Mouse (Mus musculus): ENCODE data around the gene Sash1. TPM values are rescaled to one million over a fixed set of nuclear protein-coding genes. Genes with fewer than 3 reads are reported as not detected.

Gene Sash1
- total and polyA plus RNA-seq, 3 experiments, result 0.09 to 0.59 (median 0.24) TPM

GRCm38 (mm10) chr10:8917798-8918197, 31.9 kb upstream of the Sash1 start:
- no peak for DNase-seq (ENCODE audit: extremely low read depth)
- TF ChIP-seq POLR2AphosphoS2 (IDR thresholded peaks at IDR 0.05; ENCODE audit: low read depth, low read length) (no peak), RAD21 (IDR thresholded peaks at IDR 0.05; ENCODE audit: low read depth, low read length) (no peak), SMC3 (IDR thresholded peaks at IDR 0.05; ENCODE audit: low read depth, low read length) (no peak), CHD1 (IDR thresholded peaks at IDR 0.05; ENCODE audit: low read depth, low read length) (no peak), PAX5 (IDR thresholded peaks at IDR 0.05; ENCODE audit: low read length) (no peak), MEF2A (IDR thresholded peaks at IDR 0.05; ENCODE audit: borderline replicate concordance, low read depth, low read length) (no peak), EP300 (IDR thresholded peaks at IDR 0.05; ENCODE audit: low read length) (no peak), KAT2A (IDR thresholded peaks at IDR 0.05; ENCODE audit: insufficient replicate concordance, low read length) (no peak), MAX (IDR thresholded peaks at IDR 0.05; ENCODE audit: low read length) (no peak), RCOR1 (conservative IDR thresholded peaks at IDR 0.05; ENCODE audit: low read depth, low read length) (no peak), ZNF384 (IDR thresholded peaks at IDR 0.05; ENCODE audit: low read depth, low read length) (no peak), TCF12 (IDR thresholded peaks at IDR 0.05; ENCODE audit: low read depth, low read length) (no peak), HCFC1 (IDR thresholded peaks at IDR 0.05; ENCODE audit: low read depth, low read length) (no peak), UBTF (IDR thresholded peaks at IDR 0.05; ENCODE audit: low read depth, low read length) (no peak), MYC (IDR thresholded peaks at IDR 0.05; ENCODE audit: low read depth, low read length) (no peak), ZC3H11A (IDR thresholded peaks at IDR 0.05; ENCODE audit: low read depth, low read length) (no peak)
- Histone ChIP-seq H3K9me3 (replicated peaks; ENCODE audit: low read length) (no peaks in the 10 kb centered on the region), H3K36me3 (replicated peaks in 1 of 2; ENCODE audit: control insufficient read depth in 1 of 2, insufficient read depth in 1 of 2, low read length in 1 of 2) (no peaks in the 10 kb centered on the region), H3K27me3 (replicated peaks) (no peaks in the 10 kb centered on the region), H3K4me1 (ENCODE audit: control insufficient read depth in 1 of 2, insufficient read depth in 2 of 2) (peaks cover 8 to 43% of the 10 kb centered on the region in 2 experiments), H3K79me2 (replicated peaks; ENCODE audit: control insufficient read depth, extremely low read depth, insufficient read depth, poor library complexity, severe bottlenecking) (no peaks in the 10 kb centered on the region), H3K4me3 (replicated peaks in 1 of 3; ENCODE audit: low read depth in 2 of 3, low read length in 2 of 3, poor library complexity in 1 of 3) (no peak overlapping the region), H3K4me2 (ENCODE audit: insufficient read depth, low read depth, poor library complexity, severe bottlenecking) (no peak overlapping the region), H3K9ac (ENCODE audit: insufficient read depth, low read depth) (no peak overlapping the region), H3K27ac (ENCODE audit: insufficient read depth, low read depth) (no peak overlapping the region)
- in situ Hi-C loops (cut with MboI; ENCODE audit: low pct_ligation_motif_present, low pct_unique_long_range_greater_than_20kb, low sequenced_read_pairs), result loop anchor here (5.0 kb wide), 1 partner anchor 35 kb away; no protein-coding TSS in a partner anchor
- dilution Hi-C loops (cut with MboI; ENCODE audit: extremely low pct_ligation_motif_present, extremely low pct_unique_long_range_greater_than_20kb, low sequenced_read_pairs), result no loop called here

GRCm38 (mm10) chr10:8917350-8917749, 31.5 kb upstream of the Sash1 start:
- no peak overlapping the region for H3K9ac ChIP-seq (ENCODE audit: insufficient read depth, low read depth)
- no peaks in the 10 kb centered on the region for H3K27me3 ChIP-seq (replicated peaks)
- dilution Hi-C loops (cut with MboI; ENCODE audit: extremely low pct_ligation_motif_present, extremely low pct_unique_long_range_greater_than_20kb, low sequenced_read_pairs), result no loop called here
- no peak overlapping the region for H3K27ac ChIP-seq (ENCODE audit: insufficient read depth, low read depth)
- H3K36me3 ChIP-seq (replicated peaks in 1 of 2; ENCODE audit: control insufficient read depth in 1 of 2, insufficient read depth in 1 of 2, low read length in 1 of 2), result no peaks in the 10 kb centered on the region
- no peaks in the 10 kb centered on the region for H3K9me3 ChIP-seq (replicated peaks; ENCODE audit: low read length)
- H3K79me2 ChIP-seq (replicated peaks; ENCODE audit: control insufficient read depth, extremely low read depth, insufficient read depth, poor library complexity, severe bottlenecking), result no peaks in the 10 kb centered on the region
- in situ Hi-C loops (cut with MboI; ENCODE audit: low pct_ligation_motif_present, low pct_unique_long_range_greater_than_20kb, low sequenced_read_pairs), result loop anchor here (5.0 kb wide), 1 partner anchor 35 kb away; no protein-coding TSS in a partner anchor
- TF ChIP-seq POLR2A (IDR thresholded peaks at IDR 0.05; ENCODE audit: low read depth, low read length) (no peak), TCF12 (IDR thresholded peaks at IDR 0.05; ENCODE audit: low read depth, low read length) (no peak), HCFC1 (IDR thresholded peaks at IDR 0.05; ENCODE audit: low read depth, low read length) (no peak), ELF1 (IDR thresholded peaks at IDR 0.05; ENCODE audit: low read depth, low read length) (no peak)
- no peak overlapping the region for H3K4me3 ChIP-seq (replicated peaks in 1 of 3; ENCODE audit: low read depth in 2 of 3, low read length in 2 of 3, poor library complexity in 1 of 3)
- no peak for DNase-seq (ENCODE audit: extremely low read depth)
- H3K4me2 ChIP-seq (ENCODE audit: insufficient read depth, low read depth, poor library complexity, severe bottlenecking), result no peak overlapping the region
- peaks cover 11 to 43% of the 10 kb centered on the region in 2 experiments for H3K4me1 ChIP-seq (ENCODE audit: control insufficient read depth in 1 of 2, insufficient read depth in 2 of 2)

Measured in CH12.LX (cell line).